Mouse (Mus musculus) G1E-ER4 (cell line): Measurements from ENCODE around the gene Mdfic. TPM values are rescaled to one million over a fixed set of nuclear protein-coding genes. Genes with fewer than 3 reads are reported as not detected.

Experiments
- GATA1 ChIP-seq: IDR thresholded peaks from one replicate; pipeline ENCODE4 v1.8.0; 2012; ENCODE audit warnings: low read length, inconsistent platforms
- polyA plus RNA-seq: library from polyadenylated mRNA; stranded (reverse); fragments of >175 nt; gene quantifications from 2 replicates; pipeline ENCODE4 v1.2.3, GENCODE M21; 2012

Mdfic gene
- polyA plus RNA-seq, 1 experiment = not detected

- no peak for TF ChIP-seq GATA1
Measured at GRCm38 (mm10) chr6:15760750-15761149, 40.3 kb downstream of the Mdfic start.

GRCm38 (mm10) chr6:15764039-15764438, 43.6 kb downstream of the Mdfic start:
- no peak for TF ChIP-seq GATA1

- no peak for TF ChIP-seq GATA1
Measured at GRCm38 (mm10) chr6:15767460-15767859, 47.0 kb downstream of the Mdfic start.

- no peak for TF ChIP-seq GATA1
Measured at GRCm38 (mm10) chr6:15770128-15770527, 49.7 kb downstream of the Mdfic start.

GRCm38 (mm10) chr6:15777070-15777469, 56.6 kb downstream of the Mdfic start:
- no peak for TF ChIP-seq GATA1

GRCm38 (mm10) chr6:15780127-15780526, 59.7 kb downstream of the Mdfic start:
- TF ChIP-seq GATA1 = no peak

GRCm38 (mm10) chr6:15780688-15781087, 60.2 kb downstream of the Mdfic start:
- TF ChIP-seq GATA1 = no peak

- no peak for TF ChIP-seq GATA1
Measured at GRCm38 (mm10) chr6:15789523-15790500, 69.4 kb downstream of the Mdfic start.

GRCm38 (mm10) chr6:15792680-15793601, 72.5 kb downstream of the Mdfic start:
- TF ChIP-seq GATA1 = no peak

- TF ChIP-seq GATA1 = no peak
Measured at GRCm38 (mm10) chr6:15793602-15794345, 73.3 kb downstream of the Mdfic start.

GRCm38 (mm10) chr6:15794801-15795200, 74.3 kb downstream of the Mdfic start:
- TF ChIP-seq GATA1 = no peak

- no peak for TF ChIP-seq GATA1
Measured at GRCm38 (mm10) chr6:15807382-15807781, 86.9 kb downstream of the Mdfic start.

GRCm38 (mm10) chr6:15825236-15825635, 104.8 kb downstream of the Mdfic start:
- TF ChIP-seq GATA1 = no peak

- no peak for TF ChIP-seq GATA1
Measured at GRCm38 (mm10) chr6:15829812-15830211, 109.4 kb downstream of the Mdfic start.

- TF ChIP-seq GATA1 = no peak
Measured at GRCm38 (mm10) chr6:15830651-15831050, 110.2 kb downstream of the Mdfic start.
